Mouse (Mus musculus) adrenal gland, adult 18-20 months (tissue): ENCODE data around the gene Olfr667. TPM values are rescaled to one million over a fixed set of nuclear protein-coding genes. Genes with fewer than 3 reads are reported as not detected.
"Not testable (repeated sequence)": the region's sequence is repeated elsewhere in the genome, so short reads cannot be mapped to it uniquely, and the experiment has no call there.

Experiments used
- DNase-seq, 2 experiments: peaks; one replicate each; pipeline ENCODE4 v3.0.0; 2021 to 2022; ENCODE audit warnings: low spot score in 2 of 2
- long read RNA-seq, 2 experiments: library from polyadenylated mRNA; stranded (forward); transcript quantifications; one replicate each; pipeline ENCODE4 v2.0.0; 2021
- total RNA-seq, 2 experiments: library from RNA; stranded (reverse); gene quantifications; 1 replicate in 1 of 2; 2 replicates in 1 of 2; pipeline ENCODE4 v1.2.3; 2021

The Olfr667 gene
- total RNA-seq, result not detected
- long read RNA-seq, experiment 1, result 0 reads
- long read RNA-seq, experiment 2, result 0 reads

DNA sequence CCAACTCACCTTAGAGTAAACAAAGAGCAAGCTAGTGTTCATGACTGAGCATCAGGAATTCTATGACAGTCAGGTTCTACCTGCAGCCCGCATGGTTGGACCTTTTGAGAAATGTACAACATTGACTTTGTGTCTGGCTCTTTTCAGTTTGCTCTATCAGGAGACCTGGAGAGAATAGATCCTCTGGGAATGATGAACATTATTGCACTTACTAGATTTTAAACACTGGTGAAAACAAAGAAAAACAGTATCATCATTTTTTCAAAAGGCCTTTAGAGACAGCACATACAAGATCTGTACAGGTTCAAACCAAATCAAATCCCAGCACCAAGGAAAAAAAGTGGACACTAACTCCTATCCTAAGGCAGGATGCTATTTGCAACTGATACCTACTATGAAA lies at the start of gene Olfr667:
TSS of gene Olfr667 (minus strand) at position 101 of the 400 bp plus-strand sequence.
- no peak for DNase-seq

DNA sequence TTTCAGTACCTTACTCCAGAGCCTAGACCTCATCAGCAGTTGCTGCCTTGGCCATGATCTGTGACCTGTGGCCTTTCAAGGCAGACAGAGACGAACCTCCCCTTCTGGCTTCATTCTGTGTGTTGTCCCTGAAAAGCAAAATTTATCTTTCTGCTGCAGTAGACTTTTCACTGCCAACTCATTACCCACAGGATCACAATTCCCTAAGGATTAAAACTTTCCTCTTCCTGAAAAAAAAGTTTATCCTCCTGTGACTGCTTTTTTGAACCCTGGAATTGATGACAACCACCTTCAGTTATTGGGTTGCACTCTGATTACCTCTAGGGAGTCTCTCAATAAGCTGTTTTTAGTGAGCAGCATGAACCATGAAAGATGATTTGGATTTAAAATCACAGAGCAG lies 41.2 kb upstream of the Olfr667 start, which contains the start of gene Olfr670:
TSS of gene Olfr670 (minus strand) at position 101 of the 400 bp plus-strand sequence.
- no peak for DNase-seq

- not testable (repeated sequence) for DNase-seq
These were observed 29.0 kb upstream of the Olfr667 start for GRCm38 (mm10) chr7:104950234-104950633.

- DNase-seq, result no peak
These were observed 12.7 kb upstream of the Olfr667 start, which contains the start of gene Olfr669 for GRCm38 (mm10) chr7:104933940-104934339. TSS of gene Olfr669 (plus strand) at chr7:104934240.

- no peak for DNase-seq
These were observed 6.7 kb upstream of the Olfr667 start, which contains the start of gene Olfr668 for GRCm38 (mm10) chr7:104927957-104928356. TSS of gene Olfr668 (minus strand) at chr7:104928057.

GRCm38 (mm10) chr7:104895852-104896251 lies 25.4 kb downstream of the Olfr667 start, which contains the start of gene Olfr666:
TSS of gene Olfr666 (minus strand) at chr7:104895952.
- DNase-seq, result no peak

DNA sequence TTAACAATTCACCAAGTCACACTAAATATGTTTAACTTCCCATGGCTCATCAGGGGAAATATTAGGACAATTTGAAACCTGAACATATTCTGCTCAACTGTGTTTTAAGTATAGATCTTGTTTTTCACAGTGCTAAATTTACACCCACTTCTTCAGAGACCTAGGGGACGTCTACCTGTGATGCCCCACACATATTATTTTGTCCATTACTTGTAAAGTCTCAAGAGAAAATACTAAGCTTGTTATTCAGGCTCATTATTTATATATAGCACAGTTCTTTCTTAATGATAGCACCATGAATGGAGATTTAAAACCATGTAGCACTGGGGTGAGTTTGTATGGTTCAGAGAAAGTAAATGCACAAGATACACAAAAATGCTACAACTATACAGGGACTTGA lies 43.6 kb downstream of the Olfr667 start, which contains the start of gene Olfr665:
TSS of gene Olfr665 (plus strand) at position 301 of the 400 bp plus-strand sequence.
- DNase-seq, result no peak

Other genes with a start within 250 kb of the Olfr667 start
- not detected for gene Olfr661, start 235.0 kb downstream of the Olfr667 start, total RNA-seq
- not detected for gene Usp17le, start 144.0 kb downstream of the Olfr667 start, total RNA-seq
- gene Usp17lb, start 78.9 kb downstream of the Olfr667 start, total RNA-seq, result not detected
- gene Usp17la, start 64.5 kb downstream of the Olfr667 start, total RNA-seq, result not detected
- gene Olfr665, start 43.5 kb downstream of the Olfr667 start, total RNA-seq, result not detected
- not detected for gene Olfr666, start 25.5 kb downstream of the Olfr667 start, total RNA-seq
- gene Olfr668, start 6.6 kb upstream of the Olfr667 start, total RNA-seq, result not detected
- gene Olfr669, start 12.8 kb upstream of the Olfr667 start, total RNA-seq, result not detected
- not detected for gene Olfr670, start 41.1 kb upstream of the Olfr667 start, total RNA-seq
- not detected for gene Olfr671, start 57.6 kb upstream of the Olfr667 start, total RNA-seq
- gene Olfr672, start 80.5 kb upstream of the Olfr667 start, total RNA-seq, result not detected
- not detected for gene Olfr675, start 107.0 kb upstream of the Olfr667 start, total RNA-seq
- gene Olfr676, start 111.2 kb upstream of the Olfr667 start, total RNA-seq, result not detected
- not detected for gene Olfr677, start 129.9 kb upstream of the Olfr667 start, total RNA-seq
- gene Olfr678, start 143.0 kb upstream of the Olfr667 start, total RNA-seq, result not detected
- not detected for gene Olfr679, start 159.7 kb upstream of the Olfr667 start, total RNA-seq
- gene Olfr680-ps1, start 171.3 kb upstream of the Olfr667 start, total RNA-seq, result not detected
- gene Olfr681, start 195.4 kb upstream of the Olfr667 start, total RNA-seq, result not detected
- not detected for gene Olfr683, start 225.5 kb upstream of the Olfr667 start, total RNA-seq
- gene Olfr684, start 242.2 kb upstream of the Olfr667 start, total RNA-seq, result not detected